ENCODE assay signal across 30 mouse cellular contexts in the genomic region with DNA sequence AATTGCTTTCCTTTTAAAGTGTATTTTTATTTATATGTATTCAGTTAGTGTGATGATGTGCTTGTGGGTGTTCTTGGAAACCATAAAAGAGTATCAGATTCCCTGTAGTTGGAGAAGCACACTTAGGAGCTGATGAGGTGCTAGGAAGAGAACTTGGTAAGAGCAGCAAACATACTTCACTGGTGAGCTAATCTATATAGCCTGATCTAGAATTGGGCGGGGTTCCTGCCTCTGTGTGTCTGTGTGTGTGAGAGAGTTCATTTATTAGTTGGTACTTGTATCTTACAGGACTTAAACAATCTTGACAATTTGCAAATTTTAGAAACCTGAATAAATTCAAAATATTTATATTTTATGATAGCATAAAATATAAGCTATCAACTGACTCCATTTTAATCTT. TPM values are rescaled to one million over a fixed set of nuclear protein-coding genes. Genes with fewer than 3 reads are reported as not detected.
DNase-seq lines count a peak whose midpoint lies in the region; ATAC-seq and TF ChIP-seq lines count a peak whose summit lies in the region.
"Had no signal": no experiment of that assay in that cellular context is flagged by ENCODE, and none has a peak within 500 bp of the region (broad histone marks: within the 10 kb centered on the region; RNA-seq: fewer than 3 reads in every experiment).

No protein-coding gene starts in this region.

- H3K9me3 ChIP-seq in liver, embryonic 11.5 days (ENCODE audit: control insufficient read depth, low read length): no peaks in the 10 kb centered on the region
- no peaks in the 10 kb centered on the region for H3K9me3 ChIP-seq in MEL (replicated peaks; ENCODE audit: insufficient read depth, low read length)
- H3K9me3 ChIP-seq: embryonic facial prominence, embryonic 12.5 days; hindbrain, embryonic 10.5 days; limb, embryonic 13.5 days; megakaryocyte, embryonic 14.5 days; midbrain, embryonic 13.5 days; neural tube, embryonic 13.5 days; stomach, embryonic 15.5 days had no signal

- 0 out of 2 replicates have a peak, but pooled peaks have one; percentile 62 for ATAC-seq in liver, embryonic 11.5 days (replicated peaks; ENCODE audit: low FRiP score)
- ATAC-seq in erythroid progenitor cell, adult 5-6 weeks (replicated peaks; ENCODE audit: low FRiP score, poor library complexity, severe bottlenecking): peak; percentile 75
- peak; percentile 89 for ATAC-seq in megakaryocyte-erythroid progenitor cell, adult 5-6 weeks (replicated peaks; ENCODE audit: low FRiP score, low TSS enrichment, poor library complexity, severe bottlenecking)
- ATAC-seq in erythroblast, adult 5-6 weeks (replicated peaks; ENCODE audit: low FRiP score, poor library complexity, severe bottlenecking): no peak
- ATAC-seq: activated CD4-positive, CD25-positive, alpha-beta regulatory T cell, adult 4 months; CD4-positive, CD25-positive, alpha-beta regulatory T cell, adult 4 months; forebrain, embryonic 16.5 days; hindbrain, embryonic 16.5 days; midbrain, embryonic 13.5 days had no signal

- no peaks in the 10 kb centered on the region for H3K27me3 ChIP-seq in liver, embryonic 11.5 days (replicated peaks; ENCODE audit: control insufficient read depth, insufficient read depth, low read length)
- H3K27me3 ChIP-seq in MEL (ENCODE audit: control insufficient read depth in 1 of 2, insufficient read depth in 2 of 2, low read length in 2 of 2): no peaks in the 10 kb centered on the region
- H3K27me3 ChIP-seq: embryonic facial prominence, embryonic 12.5 days; limb, embryonic 13.5 days; megakaryocyte, embryonic 14.5 days; midbrain, embryonic 13.5 days; neural tube, embryonic 13.5 days; stomach, embryonic 15.5 days had no signal

- no peak for TF ChIP-seq EP300 in MEL (IDR thresholded peaks at IDR 0.05; ENCODE audit: low read depth in 1 of 2, low read length in 2 of 2)

- H3K4me2 ChIP-seq in liver, embryonic 11.5 days: no peak overlapping the region
- H3K4me2 ChIP-seq: embryonic facial prominence, embryonic 12.5 days; limb, embryonic 13.5 days; midbrain, embryonic 13.5 days; neural tube, embryonic 13.5 days; stomach, embryonic 15.5 days had no signal

- DNase-seq in liver, embryonic 11.5 days (ENCODE audit: low spot score): no peak
- DNase-seq in liver (no peak), MEL (ENCODE audit: low read depth, low spot score) (peak; percentile 65)
- no peak for DNase-seq in layer of hippocampus, postnatal 25 days (ENCODE audit: extremely low spot score in 1 of 2, low spot score in 1 of 2)
- DNase-seq: adrenal gland, adult 2 months; adrenal gland, postnatal 36 days; cerebellum, adult 9-10 months; cerebellum, postnatal 36 days; embryo, embryonic 11 days; heart, postnatal 14 days; kidney, adult 8-10 months; kidney, postnatal 10 days; lung, adult 2 months; retina, postnatal 1 day; right cerebral cortex, postnatal 14 days had no signal

- no peaks in the 10 kb centered on the region for H3K79me2 ChIP-seq in MEL (ENCODE audit: control insufficient read depth, insufficient read depth, low read length, poor library complexity)

- 73% methylated on average over 1 of the region's 1 CpGs for WGBS in liver, embryonic 11.5 days

- H3K4me3 ChIP-seq in liver, embryonic 11.5 days (ENCODE audit: low read depth, low read length): no peak overlapping the region
- no peak overlapping the region for H3K4me3 ChIP-seq in MEL (ENCODE audit: control insufficient read depth in 1 of 2, insufficient read depth in 1 of 2, low read depth in 2 of 2, low read length in 2 of 2)
- H3K4me3 ChIP-seq: embryonic facial prominence, embryonic 12.5 days; hindbrain, embryonic 10.5 days; left cerebral cortex, adult 2 months; limb, embryonic 13.5 days; megakaryocyte, embryonic 14.5 days; midbrain, embryonic 13.5 days; neural tube, embryonic 13.5 days; stomach, embryonic 15.5 days had no signal

- no peak for TF ChIP-seq CTCF in MEL (IDR thresholded peaks at IDR 0.05 in 2 of 3, conservative IDR thresholded peaks at IDR 0.05 in 1 of 3; ENCODE audit: control insufficient read depth in 1 of 3, insufficient read depth in 1 of 3, low read depth in 2 of 3, low read length in 3 of 3, poor library complexity in 1 of 3, severe bottlenecking in 1 of 3)

- H3K9ac ChIP-seq in liver, embryonic 11.5 days (ENCODE audit: low read depth, low read length): no peak overlapping the region
- H3K9ac ChIP-seq in MEL (ENCODE audit: control insufficient read depth, low read depth, low read length, poor library complexity, severe bottlenecking): no peak overlapping the region
- H3K9ac ChIP-seq: embryonic facial prominence, embryonic 12.5 days; limb, embryonic 13.5 days; midbrain, embryonic 13.5 days; neural tube, embryonic 13.5 days; stomach, embryonic 15.5 days had no signal

- TF ChIP-seq RAD21 in MEL (IDR thresholded peaks at IDR 0.05; ENCODE audit: low read depth, low read length): no peak

- TF ChIP-seq POLR2A in MEL (IDR thresholded peaks at IDR 0.05; ENCODE audit: control insufficient read depth in 1 of 2, insufficient read depth in 1 of 2, low read depth in 1 of 2, low read length in 2 of 2, poor library complexity in 1 of 2): no peak

- no peaks in the 10 kb centered on the region for H3K4me1 ChIP-seq in liver, embryonic 11.5 days (replicated peaks; ENCODE audit: control insufficient read depth, insufficient read depth, low read length)
- H3K4me1 ChIP-seq in MEL (ENCODE audit: control insufficient read depth in 1 of 2, insufficient read depth in 2 of 2, low read length in 2 of 2): peaks cover 0 to 3% of the 10 kb centered on the region in 2 experiments; a peak in 2 of 4 replicates
- H3K4me1 ChIP-seq: embryonic facial prominence, embryonic 12.5 days; hindbrain, embryonic 10.5 days; limb, embryonic 13.5 days; midbrain, embryonic 13.5 days; neural tube, embryonic 13.5 days; stomach, embryonic 15.5 days had no signal

- no peak overlapping the region for H3K27ac ChIP-seq in liver, embryonic 11.5 days (ENCODE audit: low read depth, low read length)
- no peak overlapping the region for H3K27ac ChIP-seq in MEL (ENCODE audit: control insufficient read depth, low read depth, low read length)
- H3K27ac ChIP-seq: embryonic facial prominence, embryonic 12.5 days; hindbrain, embryonic 10.5 days; left cerebral cortex, adult 2 months; limb, embryonic 13.5 days; midbrain, embryonic 13.5 days; neural tube, embryonic 13.5 days; stomach, embryonic 15.5 days had no signal

- peaks cover 8% of the 10 kb centered on the region; the same call in 1 of the 2 replicates for H3K36me3 ChIP-seq in liver, embryonic 11.5 days (ENCODE audit: control insufficient read depth, insufficient read depth, low read length)
- peaks cover 8 to 72% of the 10 kb centered on the region in 2 experiments for H3K36me3 ChIP-seq in MEL (ENCODE audit: control insufficient read depth in 1 of 2, insufficient read depth in 2 of 2, low read length in 2 of 2)

TF ChIP-seq in MEL, 35 proteins besides CTCF, POLR2A, EP300 and RAD21:
- TF ChIP-seq ETS1 (IDR thresholded peaks at IDR 0.05; ENCODE audit: low read depth, low read length) (no peak), GATA1 (IDR thresholded peaks at IDR 0.05; ENCODE audit: low read depth, low read length) (peak; percentile 64)

RNA-seq across cellular contexts. Expression of gene Pum2, which starts 42.2 kb away (rescaled TPM):
- polyA plus RNA-seq in liver, embryonic 11.5 days (2014; fragmentation: Nextera tagmentation; extraction: Ambion mirVana): 47.3 and 47.7 TPM in 2 replicates
- 62.9 and 67.7 TPM in 2 replicates for total RNA-seq in MEL (2012; rRNA removed)
- polyA plus RNA-seq in MEL (2012; ENCODE audit: insufficient read depth in 1 of 2, insufficient read length in 2 of 2, low read depth in 1 of 2, low replicate concordance in 2 of 2, missing spikeins in 1 of 2): 100 to 1,000 TPM in 1 of 2 experiments, 10 to 100 TPM in 1; 87.8 to 140 TPM
- 94.1 and 135 TPM in 2 replicates for total RNA-seq in erythroid progenitor cell, adult 5-6 weeks (2015; ENCODE audit: low replicate concordance)
- 106 and 142 TPM in 2 replicates for total RNA-seq in erythroid progenitor cell, adult 5-6 weeks (2017; ENCODE audit: low replicate concordance)
- 111 and 154 TPM in 2 replicates for total RNA-seq in megakaryocyte-erythroid progenitor cell, adult 5-6 weeks (2014; fragmentation: Nextera tagmentation)
- 109 and 153 TPM in 2 replicates for total RNA-seq in megakaryocyte-erythroid progenitor cell, adult 5-6 weeks (2017)
- total RNA-seq in layer of hippocampus, postnatal 25 days (2021): 100 to 1,000 TPM; 173 to 176 TPM
- 73.8 and 78.0 TPM in 2 replicates for total RNA-seq in erythroblast, adult 5-6 weeks (2015; ENCODE audit: low replicate concordance)
- total RNA-seq in erythroblast, adult 5-6 weeks (2017; ENCODE audit: low replicate concordance): 76.8 and 82.9 TPM in 2 replicates

RNA-seq across cellular contexts. Expression of gene Sdc1, which starts 55.0 kb away (rescaled TPM):
- polyA plus RNA-seq in liver, embryonic 11.5 days (2014; fragmentation: Nextera tagmentation; extraction: Ambion mirVana): 50.2 and 51.6 TPM in 2 replicates
- 25.3 and 32.3 TPM in 2 replicates for total RNA-seq in MEL (2012; rRNA removed)
- 10 to 100 TPM in 1 of 2 experiments, not detected in 1; 33.6 TPM for polyA plus RNA-seq in MEL (2012; ENCODE audit: insufficient read depth in 1 of 2, insufficient read length in 2 of 2, low read depth in 1 of 2, low replicate concordance in 2 of 2, missing spikeins in 1 of 2)
- not detected in 2 replicates for total RNA-seq in erythroid progenitor cell, adult 5-6 weeks (2015; ENCODE audit: low replicate concordance)
- 1.8 TPM in 1 of 2 replicates, not detected in the other for total RNA-seq in erythroid progenitor cell, adult 5-6 weeks (2017; ENCODE audit: low replicate concordance)
- 2.0 and 3.1 TPM in 2 replicates for total RNA-seq in megakaryocyte-erythroid progenitor cell, adult 5-6 weeks (2014; fragmentation: Nextera tagmentation)
- 1.8 and 2.4 TPM in 2 replicates for total RNA-seq in megakaryocyte-erythroid progenitor cell, adult 5-6 weeks (2017)
- 1 to 10 TPM; 1.3 to 1.8 TPM for total RNA-seq in layer of hippocampus, postnatal 25 days (2021)
- total RNA-seq in erythroblast, adult 5-6 weeks (2015; ENCODE audit: low replicate concordance): 1.2 TPM in 1 of 2 replicates, not detected in the other
- total RNA-seq in erythroblast, adult 5-6 weeks (2017; ENCODE audit: low replicate concordance): 0.98 TPM in 1 of 2 replicates, not detected in the other
